Mouse (Mus musculus): ENCODE results near the gene Myo16.

The Myo16 gene

DNA sequence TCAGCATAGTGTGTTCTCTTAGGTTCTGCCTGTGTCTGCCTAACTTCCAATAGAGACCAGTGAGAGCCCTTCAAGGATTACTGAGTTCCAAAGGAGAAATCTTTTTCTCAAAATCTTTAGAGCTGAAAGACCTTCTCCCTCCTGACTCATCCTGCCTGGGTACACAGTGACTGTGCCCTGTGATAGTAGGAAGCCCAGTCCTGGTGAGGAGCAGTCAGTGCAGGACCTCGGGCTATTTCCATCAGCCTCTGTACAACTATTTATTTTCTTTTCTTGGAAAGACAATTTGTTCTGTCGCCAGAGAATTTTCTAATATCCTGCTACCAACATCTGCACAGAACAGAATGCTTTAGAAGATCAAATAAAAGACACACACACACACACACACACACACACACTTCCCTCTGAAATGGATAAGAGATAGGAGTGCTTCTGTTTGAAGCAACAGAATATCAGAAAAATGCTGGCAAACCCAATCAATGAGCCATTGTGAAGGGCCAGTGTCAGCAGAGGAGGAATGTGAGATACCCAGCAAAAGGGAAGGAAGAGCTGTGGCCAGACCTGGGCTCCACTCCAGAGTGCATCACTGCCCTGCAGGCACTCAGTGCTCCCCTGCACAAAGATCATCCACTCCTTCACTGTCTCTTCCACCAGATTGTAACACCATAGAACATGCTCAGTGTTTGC, 518.3 kb downstream of the Myo16 start:
- DNase-seq (ENCODE audit: low read depth, low spot score) = no peak

DNA sequence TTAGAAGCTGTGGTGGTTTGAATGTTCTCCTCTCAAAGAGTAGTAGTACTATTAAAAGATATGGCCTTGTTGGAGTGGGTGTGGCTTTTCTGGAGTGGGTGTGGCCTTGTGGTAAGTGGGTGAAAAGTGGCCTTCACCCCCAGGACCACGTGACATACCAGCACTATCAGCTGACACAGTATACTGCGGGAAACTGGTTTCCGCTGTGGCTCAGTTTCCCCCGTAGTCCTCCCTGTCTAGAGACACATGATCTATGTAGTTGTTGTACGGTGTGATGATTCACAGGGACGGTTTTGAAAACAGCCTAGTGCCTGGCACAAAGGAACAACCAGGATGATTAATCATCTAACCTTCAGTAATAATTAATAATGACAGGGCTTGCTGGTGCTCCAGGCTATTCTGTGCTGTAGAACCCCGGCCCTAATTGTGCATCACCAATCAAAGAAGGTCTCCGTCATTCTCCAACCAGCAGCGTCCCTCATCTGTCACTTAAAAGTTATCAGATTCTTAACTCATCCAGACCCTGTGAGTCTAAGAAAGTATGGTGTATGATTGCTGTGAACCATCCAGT, 524.2 kb downstream of the Myo16 start:
- DNase-seq (ENCODE audit: low read depth, low spot score) = no peak

DNA sequence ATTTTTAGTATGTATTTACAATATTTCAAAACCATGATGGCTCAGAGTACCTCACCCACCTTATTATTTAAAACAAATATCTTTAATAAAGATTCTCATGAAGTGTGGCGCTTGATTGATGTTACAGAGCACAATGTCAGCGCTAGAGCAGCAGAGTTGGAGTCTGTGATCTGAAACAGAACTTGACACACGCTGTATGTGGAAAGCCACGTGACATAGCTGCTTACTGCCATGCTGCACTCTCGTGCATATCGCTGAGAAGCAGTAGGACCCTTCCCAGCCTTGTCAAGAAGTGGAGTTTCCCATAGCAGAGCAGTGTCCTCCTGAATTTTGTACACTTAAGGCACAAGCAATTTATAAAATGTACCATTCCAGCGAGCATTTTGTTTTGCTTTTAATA, 528.2 kb downstream of the Myo16 start:
- no peak for DNase-seq (ENCODE audit: low read depth, low spot score)

DNA sequence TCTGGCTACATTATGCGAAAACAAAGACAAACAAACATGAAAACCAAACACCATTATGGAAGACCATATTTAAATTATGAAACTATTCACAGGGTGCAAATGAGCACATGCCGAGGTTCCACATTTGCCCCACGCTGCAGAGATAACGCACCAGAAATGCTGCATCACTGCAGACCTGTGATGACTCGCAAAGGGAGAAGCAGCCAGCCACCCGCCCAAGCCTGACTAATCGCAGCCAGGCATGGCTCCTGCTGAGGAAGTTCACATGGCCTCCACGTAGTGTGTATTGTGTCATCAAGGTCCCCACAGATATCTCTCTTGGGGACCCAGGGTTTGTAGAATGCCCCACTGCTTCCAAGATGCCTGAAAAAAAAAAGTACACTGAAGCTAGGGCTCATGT, 529.4 kb downstream of the Myo16 start:
- no peak for DNase-seq (ENCODE audit: low read depth, low spot score)

Measured in A20 (cell line).